Mouse (Mus musculus): Measurements from ENCODE around the gene Glrx5.
A peak's percentile ranks its signal among the peaks of the same experiment; 100 is the strongest.

The Glrx5 gene

DNA sequence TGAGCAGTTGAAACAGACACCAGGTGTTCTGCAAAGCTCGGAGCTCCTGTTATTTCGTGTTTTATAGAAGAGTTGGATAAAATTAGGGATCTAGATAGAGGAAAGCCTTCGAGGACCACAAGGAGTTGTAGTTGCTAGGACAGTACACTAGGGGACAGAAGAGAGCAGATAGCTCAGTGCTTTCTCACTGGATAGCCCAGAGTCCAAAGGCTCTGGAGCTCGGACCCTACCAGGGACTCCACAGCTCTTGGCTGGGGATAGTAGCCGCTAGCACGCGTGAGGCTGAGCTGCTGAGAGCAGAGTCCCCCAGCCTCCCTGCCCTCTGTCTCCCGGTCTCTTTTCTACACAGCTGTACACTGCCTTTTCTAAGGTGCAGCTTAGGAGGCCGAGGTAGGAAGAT, 41.2 kb downstream of the Glrx5 start:
- DNase-seq: peak; percentile 79 to 83

DNA sequence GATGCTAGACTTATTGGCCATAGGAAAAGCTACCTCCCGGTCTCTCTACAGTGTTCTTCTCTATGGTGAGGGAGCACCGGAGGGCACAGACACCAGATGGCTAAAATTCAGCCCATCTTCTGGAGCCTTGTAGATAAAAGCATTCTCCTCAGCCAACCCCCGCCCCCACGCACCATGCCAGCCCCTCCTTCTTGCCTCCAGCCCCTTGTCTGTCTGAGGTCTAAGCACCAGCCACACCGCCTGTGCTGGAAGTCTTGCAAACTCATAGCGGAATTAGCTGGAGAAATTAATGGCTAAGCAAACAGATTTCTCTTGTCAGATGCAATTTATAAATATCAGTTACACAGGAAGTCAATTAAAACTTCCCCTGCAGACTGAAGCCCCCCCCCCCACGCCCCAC, 43.0 kb downstream of the Glrx5 start:
- peak; percentile 37 to 52 for DNase-seq

DNA sequence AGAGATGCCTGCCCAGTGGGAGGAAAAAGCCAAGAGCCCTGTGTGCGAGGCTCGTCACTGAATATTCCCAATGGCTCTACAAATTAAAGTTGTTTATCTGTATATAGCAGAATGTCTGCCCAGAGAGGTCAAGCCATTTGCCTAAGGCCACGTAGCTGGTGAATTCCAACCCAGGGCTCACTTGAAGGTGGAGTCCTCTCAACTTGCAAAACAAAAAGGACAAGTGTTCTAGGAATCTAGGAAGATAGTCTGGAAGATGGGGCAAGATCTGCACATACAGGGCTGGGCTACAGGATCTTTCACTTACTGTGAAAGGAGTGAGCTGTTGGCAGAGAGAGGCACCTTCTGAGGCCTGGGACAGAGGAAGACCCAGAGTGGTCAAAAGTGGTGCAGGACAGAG, 44.0 kb downstream of the Glrx5 start:
- no peak for DNase-seq

DNA sequence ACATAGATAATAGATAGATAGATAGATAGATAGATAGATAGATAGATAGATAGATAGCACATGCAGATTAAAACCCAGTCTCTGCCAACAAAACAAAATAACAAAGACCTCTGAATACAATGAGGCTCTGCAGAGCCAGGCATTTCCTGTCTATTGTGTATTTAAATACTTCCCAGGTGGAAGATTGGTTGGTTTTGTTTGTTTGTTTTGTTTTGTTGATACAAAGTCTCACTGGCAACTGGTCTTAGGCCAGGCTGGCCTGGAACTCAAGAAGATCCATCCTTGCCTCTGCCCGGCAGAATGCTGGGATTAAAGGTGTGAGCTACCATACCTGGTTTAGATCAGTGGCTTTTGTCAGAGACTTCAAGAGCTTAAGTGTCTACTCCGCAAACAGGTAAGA, 44.7 kb downstream of the Glrx5 start:
- no peak for DNase-seq

DNA sequence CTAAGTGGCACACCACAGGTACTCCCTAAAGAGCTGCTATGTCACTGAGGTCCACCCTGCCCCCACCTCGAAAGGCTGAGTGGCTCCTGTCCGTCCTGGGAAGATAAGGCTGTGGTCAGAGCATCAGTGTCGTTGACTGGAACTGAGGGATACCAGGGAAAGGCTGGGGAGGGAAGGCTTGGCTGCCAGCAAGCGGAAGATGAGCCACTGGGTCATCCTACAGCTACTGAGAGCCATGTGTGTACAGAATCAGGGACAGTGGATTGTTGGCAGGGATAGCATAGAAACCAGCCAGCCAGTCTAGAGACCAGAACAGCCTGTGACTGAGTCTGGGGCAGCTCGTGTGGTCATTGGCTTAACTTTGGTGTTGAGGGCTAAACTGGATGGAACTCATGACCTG, 51.7 kb downstream of the Glrx5 start:
- peak; percentile 74 to 81 for DNase-seq

DNA sequence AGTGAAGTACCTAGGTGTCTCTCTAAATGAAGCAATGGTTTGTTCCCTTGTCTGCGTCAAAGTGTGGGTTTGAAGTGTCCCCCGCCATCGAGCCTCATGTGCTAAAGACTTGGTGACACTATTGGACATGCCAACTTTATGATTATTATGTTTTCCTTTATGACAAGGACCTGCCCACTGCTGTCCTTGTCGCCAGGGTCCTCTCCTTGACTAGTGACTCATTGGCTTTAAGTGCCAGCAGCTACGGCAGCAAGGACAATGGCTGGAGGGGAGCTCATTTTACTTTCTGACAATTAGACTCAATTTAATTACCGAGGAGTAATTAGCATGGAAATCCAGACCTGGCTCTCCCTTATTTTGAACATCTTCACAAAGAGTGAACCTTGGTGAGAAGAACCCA, 52.3 kb downstream of the Glrx5 start:
- DNase-seq: no peak

DNA sequence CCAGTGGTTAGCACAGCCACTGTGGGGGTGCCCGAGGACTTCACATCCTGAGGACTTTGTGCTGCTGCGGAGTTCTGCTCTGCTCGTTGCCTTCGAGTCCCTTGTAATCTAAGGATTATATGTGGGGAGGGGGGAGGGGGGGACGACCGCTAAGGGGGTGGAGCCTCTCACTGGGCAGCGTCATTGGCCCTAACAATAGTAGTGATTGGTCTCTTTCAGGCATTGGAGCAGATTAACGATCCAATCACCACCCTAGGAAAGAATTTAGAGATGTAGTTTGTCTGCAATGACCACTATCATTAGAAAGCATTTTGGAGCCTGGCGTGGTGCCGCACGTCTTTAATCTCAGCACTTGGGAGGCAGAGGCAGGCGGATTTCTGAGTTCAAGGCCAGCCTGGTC, 52.8 kb downstream of the Glrx5 start:
- DNase-seq: no peak

DNA sequence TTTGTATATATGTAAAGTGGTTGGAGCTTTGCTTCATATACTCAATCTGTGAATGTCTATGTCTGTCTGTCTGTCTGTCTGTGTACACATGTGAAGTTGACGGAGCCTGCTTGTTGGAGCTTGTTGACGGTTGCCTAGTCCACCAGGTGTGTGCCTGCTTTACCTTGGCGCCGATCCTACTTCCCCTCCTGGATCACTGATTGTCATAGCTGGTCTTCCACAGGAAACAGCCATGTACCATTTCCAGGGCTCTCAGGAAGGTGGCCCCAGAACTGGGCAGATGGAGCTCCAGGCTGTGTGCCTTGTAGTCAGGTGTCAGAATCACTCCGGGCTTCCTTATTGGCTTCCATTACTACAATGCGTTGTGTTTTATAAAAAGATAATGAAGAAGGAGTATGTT, 54.3 kb downstream of the Glrx5 start:
- DNase-seq: peak; percentile 81 to 83

DNA sequence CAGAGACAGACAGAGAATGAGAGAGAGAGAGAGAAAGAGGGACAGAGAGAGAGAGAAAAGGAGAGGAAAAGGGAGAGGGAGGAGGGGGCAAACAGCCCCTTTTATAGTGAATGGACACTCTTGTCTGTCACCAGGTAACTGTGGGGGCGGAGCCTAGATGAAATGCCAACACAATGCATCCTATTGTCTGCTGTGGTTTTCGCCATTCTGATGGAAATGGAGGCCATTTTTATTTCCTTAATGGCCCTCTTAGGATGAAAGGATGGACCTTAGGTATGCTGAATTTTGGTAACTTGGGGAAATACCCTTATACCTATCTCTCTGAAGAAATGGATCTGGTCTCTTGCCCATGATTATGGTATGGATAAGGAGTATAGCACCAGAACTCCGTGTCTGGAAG, 54.9 kb downstream of the Glrx5 start:
- DNase-seq: no peak

DNA sequence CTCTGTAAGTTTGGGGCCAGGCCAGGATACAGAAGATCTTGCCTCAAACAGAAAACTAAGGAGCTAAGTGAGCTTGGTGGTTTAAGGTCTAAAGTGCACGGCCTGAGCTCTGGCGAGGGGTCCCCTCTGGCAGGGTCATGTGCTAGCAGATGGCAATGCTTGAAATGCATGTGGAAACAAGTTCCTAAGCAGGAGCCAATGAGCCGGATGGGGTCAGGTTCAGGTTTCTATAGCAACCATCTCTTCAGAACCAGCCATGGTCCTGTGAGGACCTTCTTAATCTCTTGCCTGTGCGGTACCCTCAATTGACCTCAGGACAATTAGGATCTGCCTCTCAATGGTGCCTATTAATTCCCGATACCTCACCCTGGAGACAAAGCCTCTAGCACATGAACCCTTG, 56.7 kb downstream of the Glrx5 start:
- DNase-seq: peak; percentile 72 to 78

DNA sequence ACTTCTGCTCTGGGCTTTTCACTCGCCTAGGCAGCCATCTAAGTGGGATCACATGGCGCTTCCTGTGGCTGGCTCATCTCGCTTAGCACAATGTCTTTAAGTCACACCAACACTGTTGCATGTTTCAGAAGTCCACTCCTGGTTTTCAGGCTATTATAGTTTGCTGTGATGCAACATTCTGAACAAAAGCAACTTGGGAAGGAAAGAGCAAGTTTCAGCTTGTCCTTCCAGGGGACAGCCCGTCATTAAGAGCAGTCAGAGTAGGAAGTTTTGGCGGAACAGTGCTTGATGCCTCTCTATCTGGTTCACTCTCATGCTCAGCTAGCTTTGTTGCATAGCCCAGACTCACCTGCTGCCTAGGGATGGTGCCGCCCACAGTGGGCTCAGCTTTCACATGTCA, 59.1 kb downstream of the Glrx5 start:
- no peak for DNase-seq
